Mouse (Mus musculus) C2C12 (cell line): ENCODE data around the gene Ick. TPM values are rescaled to one million over a fixed set of nuclear protein-coding genes. Genes with fewer than 3 reads are reported as not detected.
"Not testable (repeated sequence)": the region's sequence is repeated elsewhere in the genome, so short reads cannot be mapped to it uniquely, and the experiment has no call there.

ENCODE experiments used
- H3K27me3 ChIP-seq: one replicate; pipeline ENCODE4 v1.6.1; 2011; ENCODE audit not compliant: control insufficient read depth, insufficient read depth, insufficient read length
- H3K36me3 ChIP-seq: one replicate; pipeline ENCODE4 v1.6.1; 2011; ENCODE audit not compliant: control insufficient read depth, insufficient read depth
- H3K4me3 ChIP-seq: one replicate; pipeline ENCODE4 v1.5.1; 2011; ENCODE audit warnings: mild to moderate bottlenecking, control low read depth; ENCODE audit not compliant: poor library complexity, insufficient read depth, severe bottlenecking
- H3K79me2 ChIP-seq: one replicate; pipeline ENCODE4 v1.6.1; 2011; ENCODE audit not compliant: control insufficient read depth, insufficient read depth
- H3K79me3 ChIP-seq: one replicate; pipeline ENCODE4 v1.6.1; 2011; ENCODE audit warnings: low read depth, control low read depth
- H3ac ChIP-seq: one replicate; pipeline ENCODE3; 2011; ENCODE audit warnings: low read depth; ENCODE audit not compliant: control insufficient read depth, insufficient read length
- CEBPB ChIP-seq: IDR thresholded peaks from one replicate; pipeline ENCODE4 v1.6.1; 2011; ENCODE audit warnings: low read depth, mild to moderate bottlenecking, control low read depth, moderate library complexity
- CTCF ChIP-seq: IDR thresholded peaks from one replicate; pipeline ENCODE4 v1.5.1; 2011; ENCODE audit not compliant: control insufficient read depth, insufficient read depth, insufficient read length
- FOSL1 ChIP-seq: IDR thresholded peaks from one replicate; pipeline ENCODE4 v1.8.0; 2011; ENCODE audit warnings: mild to moderate bottlenecking, low read length; ENCODE audit not compliant: poor library complexity, insufficient read depth, severe bottlenecking
- MAX ChIP-seq: IDR thresholded peaks from one replicate; pipeline ENCODE4 v1.6.1; 2011; ENCODE audit warnings: mild to moderate bottlenecking, control low read depth
- MYOD1 ChIP-seq: IDR thresholded peaks from one replicate; pipeline ENCODE4 v1.6.1; 2011; ENCODE audit warnings: low read depth; ENCODE audit not compliant: control insufficient read depth, insufficient read length
- MYOG ChIP-seq: IDR thresholded peaks from one replicate; pipeline ENCODE4 v1.6.1; 2011; ENCODE audit not compliant: control insufficient read depth, insufficient read length; ENCODE audit errors: extremely low read depth
- USF1 ChIP-seq: IDR thresholded peaks from one replicate; pipeline ENCODE4 v1.6.1; 2011; ENCODE audit warnings: low read depth, mild to moderate bottlenecking, control low read depth, moderate library complexity
- polyA plus RNA-seq: library from polyadenylated mRNA; unstranded; fragments of >200 nt; fragmentation: generic; extraction: Trizol; gene quantifications from one replicate; pipeline ENCODE4 v1.2.1, GENCODE M21; 2012; ENCODE audit warnings: missing spikeins

Gene Ick
- polyA plus RNA-seq, 1 experiment, result 6.5 TPM

- Histone ChIP-seq H3K79me3 (no peaks in the 10 kb centered on the region), H3ac (no peak overlapping the region), H3K36me3 (no peaks in the 10 kb centered on the region), H3K27me3 (no peaks in the 10 kb centered on the region), H3K79me2 (no peaks in the 10 kb centered on the region), H3K4me3 (no peak overlapping the region)
- TF ChIP-seq CEBPB, result no peak
These were observed 69.2 kb downstream of the Ick start for GRCm38 (mm10) chr9:78178197-78178596.

GRCm38 (mm10) chr9:78179071-78179470, 70.1 kb downstream of the Ick start:
- Histone ChIP-seq H3ac (no peak overlapping the region), H3K27me3 (no peaks in the 10 kb centered on the region), H3K79me3 (no peaks in the 10 kb centered on the region), H3K79me2 (no peaks in the 10 kb centered on the region), H3K4me3 (no peak overlapping the region), H3K36me3 (no peaks in the 10 kb centered on the region)
- TF ChIP-seq FOSL1, result no peak

- H3K4me3 ChIP-seq, H3K79me3 ChIP-seq, H3ac ChIP-seq, H3K27me3 ChIP-seq, H3K36me3 ChIP-seq, H3K79me2 ChIP-seq: not testable (repeated sequence)
These were observed 73.5 kb downstream of the Ick start, which contains the start of gene Gsta4 for GRCm38 (mm10) chr9:78182474-78182873. Gsta4 (plus strand) TSS chr9:78182774.

GRCm38 (mm10) chr9:78185686-78186085, 76.7 kb downstream of the Ick start:
- no peak for TF ChIP-seq FOSL1
- no peak for TF ChIP-seq USF1
- TF ChIP-seq MYOD1, result no peak
- no peak for TF ChIP-seq CEBPB
- TF ChIP-seq MYOG, result no peak
- TF ChIP-seq CTCF, result no peak
- no peak for TF ChIP-seq MAX
- H3K79me2 ChIP-seq, result no peaks in the 10 kb centered on the region
- H3K4me3 ChIP-seq, result no peak overlapping the region
- no peak overlapping the region for H3ac ChIP-seq
- no peaks in the 10 kb centered on the region for H3K27me3 ChIP-seq
- no peaks in the 10 kb centered on the region for H3K79me3 ChIP-seq
- no peaks in the 10 kb centered on the region for H3K36me3 ChIP-seq

- no peaks in the 10 kb centered on the region for H3K36me3 ChIP-seq
- H3K79me2 ChIP-seq, result no peaks in the 10 kb centered on the region
- no peak overlapping the region for H3K4me3 ChIP-seq
- TF ChIP-seq CEBPB (no peak), USF1 (no peak), CTCF (no peak), FOSL1 (no peak), MYOD1 (no peak)
- H3K79me3 ChIP-seq, result no peaks in the 10 kb centered on the region
- no peak overlapping the region for H3ac ChIP-seq
- no peaks in the 10 kb centered on the region for H3K27me3 ChIP-seq
These were observed 79.9 kb downstream of the Ick start for GRCm38 (mm10) chr9:78188910-78189309.

- H3ac ChIP-seq, result peak overlapping the region; percentile 27
- H3K79me3 ChIP-seq, result peaks cover 4% of the 10 kb centered on the region
- peaks cover 17% of the 10 kb centered on the region for H3K79me2 ChIP-seq
- no peaks in the 10 kb centered on the region for H3K36me3 ChIP-seq
- no peaks in the 10 kb centered on the region for H3K27me3 ChIP-seq
- TF ChIP-seq FOSL1 (no peak), USF1 (peak; percentile 99)
- peak overlapping the region; percentile 27 for H3K4me3 ChIP-seq
These were observed 82.0 kb downstream of the Ick start for GRCm38 (mm10) chr9:78190651-78191634.

GRCm38 (mm10) chr9:78191736-78192135, 82.7 kb downstream of the Ick start:
- Histone ChIP-seq H3K27me3 (no peaks in the 10 kb centered on the region), H3ac (peak overlapping the region; percentile 38), H3K79me2 (peaks cover 18% of the 10 kb centered on the region), H3K36me3 (no peaks in the 10 kb centered on the region), H3K79me3 (peaks cover 4% of the 10 kb centered on the region), H3K4me3 (peak overlapping the region; percentile 27)
- TF ChIP-seq MYOG (no peak), USF1 (no peak), CEBPB (no peak), MAX (no peak), MYOD1 (no peak), CTCF (no peak), FOSL1 (no peak)
